Mouse (Mus musculus) E14TG2a.4 (cell line): ENCODE data around the gene Gm4070.
"Not testable (repeated sequence)": the region's sequence is repeated elsewhere in the genome, so short reads cannot be mapped to it uniquely, and the experiment has no call there.

Experiments used
- CTCF ChIP-seq: conservative IDR thresholded peaks from 2 replicates; pipeline ENCODE4 v1.5.1; 2014; ENCODE audit warnings: low read length
- NANOG ChIP-seq: IDR thresholded peaks from 2 replicates; pipeline ENCODE4 v1.6.1; 2014; ENCODE audit warnings: borderline replicate concordance, low read length, mixed read lengths
- POU5F1 ChIP-seq: IDR thresholded peaks from 2 replicates; pipeline ENCODE4 v1.6.1; 2014; ENCODE audit warnings: low read length, borderline replicate concordance

DNA sequence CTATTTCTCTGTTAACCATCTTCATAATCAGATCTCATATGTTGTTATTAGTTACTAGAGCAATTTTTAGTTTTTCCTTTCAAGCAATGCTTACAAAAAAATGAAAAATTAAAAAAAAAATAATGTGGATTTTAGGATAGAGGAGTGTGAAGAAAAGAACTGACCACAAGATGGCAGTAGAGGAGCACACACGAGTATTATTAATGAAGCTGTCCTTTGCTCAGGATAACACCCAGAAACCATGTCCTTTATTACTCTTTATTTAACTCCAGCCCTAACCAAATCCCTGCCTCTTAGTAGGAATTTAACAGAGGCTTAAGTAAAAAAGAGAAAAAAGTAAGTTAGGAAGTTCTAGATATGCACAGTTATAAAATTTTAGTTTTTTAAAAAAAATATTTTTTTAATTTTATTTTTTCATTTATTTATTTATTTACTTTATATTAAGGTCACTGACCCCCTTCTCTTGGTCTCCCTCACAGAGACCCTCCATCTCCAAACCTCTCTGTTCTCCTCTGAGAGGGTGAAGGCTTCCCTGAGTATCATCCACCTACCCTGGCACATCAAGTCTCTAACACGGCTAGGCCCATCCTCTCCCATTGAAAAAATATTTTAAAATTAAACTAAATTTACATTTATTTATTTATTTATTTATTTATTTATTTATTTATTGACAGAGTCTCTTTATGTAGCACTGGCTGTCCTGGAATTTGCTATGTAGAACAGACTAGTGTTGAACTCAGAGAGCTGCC lies 70.0 kb downstream of the Gm4070 start:
- not testable (repeated sequence) for TF ChIP-seq CTCF, POU5F1, NANOG
